Mouse (Mus musculus) testis, postnatal 14 days (tissue): ENCODE results near the gene N6amt1.
A peak's percentile ranks its signal among the peaks of the same experiment; 100 is the strongest.

Source experiments
- DNase-seq: peaks from one replicate; pipeline ENCODE4 v3.0.0; 2021; ENCODE audit warnings: low spot score

N6amt1 gene

DNA sequence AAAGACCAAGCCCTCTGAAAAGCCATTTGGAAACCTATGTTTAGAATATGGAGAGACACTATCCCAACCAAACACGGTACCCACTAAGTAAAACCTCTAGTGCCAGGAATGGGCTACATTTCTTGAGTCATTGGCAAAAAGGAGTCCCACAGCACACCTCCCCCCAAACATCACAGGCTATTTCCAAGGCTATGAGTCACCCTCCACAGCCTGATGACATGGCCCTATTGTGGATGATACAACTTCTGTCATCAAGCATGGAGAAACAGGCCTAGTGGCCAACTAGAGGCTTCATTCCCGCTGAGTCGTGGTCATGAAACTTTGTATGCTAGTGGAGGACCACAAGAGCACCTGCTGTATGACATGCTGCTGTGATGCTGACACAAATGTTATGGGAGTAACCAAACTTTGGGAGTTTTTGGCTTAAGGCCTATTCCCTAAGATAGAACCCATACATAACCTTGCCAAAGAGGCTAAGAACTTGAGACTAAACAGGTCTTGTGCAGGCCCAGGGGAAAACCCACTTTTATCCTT, 33.5 kb downstream of the N6amt1 start:
- DNase-seq: no peak

DNA sequence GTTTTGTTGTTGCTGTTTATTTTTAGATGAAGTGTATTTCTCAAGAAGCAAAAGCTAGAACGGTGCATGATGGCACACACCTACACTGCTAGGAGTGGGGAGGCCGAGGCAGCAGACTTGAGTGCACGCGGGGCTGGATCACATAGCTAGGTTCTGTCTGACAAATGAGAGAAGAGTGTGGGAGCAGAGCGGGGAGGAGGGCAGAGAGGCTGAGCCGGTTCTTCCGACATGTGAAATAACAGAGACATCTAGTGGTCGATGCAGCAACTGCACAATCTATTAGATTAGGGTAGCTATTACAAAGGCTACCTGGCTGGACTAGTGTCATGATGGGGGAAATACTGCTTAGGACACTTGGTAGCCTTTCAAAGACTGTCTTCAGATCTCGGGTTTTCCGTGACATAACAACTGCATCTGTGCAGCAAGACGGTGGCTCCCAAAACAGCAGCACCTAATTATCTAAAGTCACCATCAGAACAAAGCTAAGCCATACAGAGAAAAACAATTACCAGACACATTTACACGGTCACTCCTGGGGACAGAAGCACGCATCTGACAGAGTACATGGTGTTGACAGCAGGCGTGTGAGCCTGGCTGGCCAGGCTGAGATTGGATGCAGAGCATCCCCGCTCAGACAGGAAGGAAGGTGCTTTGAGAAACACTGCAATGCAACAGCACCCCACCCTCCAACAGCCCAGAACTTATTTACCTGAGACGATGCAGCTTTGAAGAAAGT, 40.0 kb downstream of the N6amt1 start:
- peak; percentile 17 for DNase-seq

DNA sequence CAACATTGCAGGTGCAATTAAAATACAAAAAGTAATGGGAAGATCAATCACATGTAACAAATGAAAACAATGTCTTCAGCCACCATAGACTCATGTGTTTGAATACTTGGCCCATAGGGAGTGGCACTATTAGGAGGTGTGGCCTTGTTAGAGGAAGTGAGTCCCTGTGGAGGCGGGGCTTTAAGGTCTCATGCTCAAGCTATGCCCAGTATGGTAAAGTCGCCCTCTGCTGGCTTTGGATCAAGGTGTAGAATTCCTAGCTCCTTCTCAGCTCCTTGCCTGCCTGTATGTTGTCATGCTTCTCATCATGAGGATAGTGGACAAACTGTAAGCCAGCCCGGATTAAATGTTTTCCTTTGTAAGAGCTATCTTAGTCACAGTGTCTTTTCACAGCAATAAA, 51.0 kb downstream of the N6amt1 start:
- no peak for DNase-seq
